Mouse (Mus musculus) right cerebral cortex, postnatal 25 days (tissue): Measurements from ENCODE around the gene Fam107a.
A peak's percentile ranks its signal among the peaks of the same experiment; 100 is the strongest.
"Not testable (repeated sequence)": the region's sequence is repeated elsewhere in the genome, so short reads cannot be mapped to it uniquely, and the experiment has no call there.

Experiments used
- DNase-seq: peaks from one replicate; pipeline ENCODE4 v3.0.0; 2022

Gene Fam107a

DNA sequence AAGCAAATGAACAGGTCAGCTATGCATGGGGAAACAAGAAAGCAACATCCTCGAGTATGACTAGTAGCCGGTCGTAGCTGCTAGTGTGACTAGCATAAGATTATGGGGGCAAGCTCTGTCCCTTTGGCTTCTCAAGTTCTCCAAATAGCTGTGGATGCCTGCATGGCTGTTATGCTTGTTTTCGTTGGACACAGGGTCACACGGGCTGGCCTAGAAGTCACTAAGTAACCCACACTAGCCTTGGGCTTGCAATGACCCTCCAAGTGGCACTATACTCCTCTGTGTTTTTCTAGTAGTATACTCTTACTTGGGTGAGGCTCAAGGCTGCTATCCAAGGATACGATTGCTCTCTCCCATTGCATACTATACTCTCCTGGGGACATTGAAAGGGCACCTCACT is 2.7 kb downstream of the Fam107a start:
- no peak for DNase-seq

DNA sequence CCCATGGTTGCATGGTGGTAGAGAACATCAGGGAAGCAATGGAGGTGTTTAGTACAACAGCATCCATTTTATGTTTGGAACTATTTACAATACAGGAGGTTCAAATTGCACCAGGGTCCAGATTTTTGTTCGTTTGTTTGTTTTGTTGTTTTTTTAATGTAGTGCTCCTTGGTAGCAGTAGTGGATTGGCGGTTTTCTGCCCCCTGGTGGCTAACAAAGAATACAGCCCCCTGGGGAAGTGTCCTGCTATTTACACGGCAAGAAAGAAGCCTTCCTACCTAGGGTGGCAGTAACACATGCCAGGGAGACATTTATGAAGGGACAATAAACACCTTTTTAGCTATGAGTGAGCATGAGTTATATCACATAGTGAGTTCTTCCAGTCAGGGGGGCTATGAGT is 3.3 kb downstream of the Fam107a start:
- no peak for DNase-seq

DNA sequence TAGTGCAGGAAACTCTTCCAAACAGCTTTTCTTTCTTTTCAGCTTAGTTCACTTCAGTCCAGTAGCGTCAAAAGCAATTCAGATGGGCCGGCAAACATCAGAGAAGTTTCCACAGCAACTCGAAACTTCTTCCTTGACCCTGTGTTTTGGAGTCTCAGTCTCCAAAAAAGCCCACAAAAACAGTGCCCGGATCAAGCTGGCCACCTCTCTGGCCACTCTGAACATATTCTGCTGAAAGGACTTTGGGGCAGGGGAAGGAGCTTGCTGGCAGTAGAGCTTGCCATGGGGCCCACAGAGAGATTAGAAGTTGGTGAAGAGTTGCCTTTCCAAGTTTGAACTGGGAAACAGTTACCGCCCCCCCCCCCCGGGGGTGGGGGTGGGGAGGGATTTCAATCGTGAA is 3.9 kb downstream of the Fam107a start:
- DNase-seq, result no peak

DNA sequence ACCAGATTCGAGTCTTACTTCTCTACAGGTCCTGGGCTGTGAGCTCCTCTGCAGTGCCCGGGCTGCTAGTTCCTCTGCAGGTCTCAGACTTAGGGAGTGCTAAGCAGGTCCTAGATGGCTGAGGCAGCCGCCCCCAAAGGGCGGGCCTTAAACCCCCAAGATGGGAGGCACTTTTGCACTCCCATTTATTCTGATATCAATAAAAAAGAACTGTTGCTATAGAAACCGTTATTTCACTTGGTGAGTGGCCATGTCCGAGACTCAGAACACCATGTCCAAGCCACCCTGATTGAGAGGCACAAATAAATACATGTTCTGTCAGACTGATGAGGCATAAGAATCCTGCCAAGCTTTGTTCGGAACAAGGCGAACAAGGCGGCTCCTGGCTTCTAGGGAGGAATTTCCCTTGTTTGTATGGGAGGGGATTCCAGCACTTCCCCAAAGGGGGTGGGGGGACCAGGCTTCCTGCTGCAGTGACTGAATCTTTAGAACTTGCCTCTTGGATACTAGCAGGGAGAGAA is 8.1 kb downstream of the Fam107a start:
- DNase-seq, result peak; percentile 17

DNA sequence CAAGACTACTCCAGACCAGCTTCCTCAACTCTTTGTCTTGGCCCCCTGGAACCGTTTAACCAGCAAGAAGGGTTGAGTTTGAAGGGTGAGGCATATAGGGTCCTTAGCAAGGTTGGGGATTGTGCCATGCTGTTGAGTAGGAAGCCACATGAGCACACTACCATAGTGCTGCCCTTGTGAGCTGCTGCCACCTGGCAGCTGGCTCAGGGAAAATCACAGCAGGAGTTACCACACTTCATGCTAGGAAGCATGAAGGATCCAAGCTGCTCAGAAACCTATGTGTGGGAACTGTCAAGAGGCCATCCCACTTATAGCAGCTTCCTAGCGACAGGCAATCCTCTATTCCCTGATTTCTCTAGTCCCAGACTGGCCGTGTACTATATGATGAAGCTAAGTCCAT is 9.2 kb downstream of the Fam107a start:
- no peak for DNase-seq

DNA sequence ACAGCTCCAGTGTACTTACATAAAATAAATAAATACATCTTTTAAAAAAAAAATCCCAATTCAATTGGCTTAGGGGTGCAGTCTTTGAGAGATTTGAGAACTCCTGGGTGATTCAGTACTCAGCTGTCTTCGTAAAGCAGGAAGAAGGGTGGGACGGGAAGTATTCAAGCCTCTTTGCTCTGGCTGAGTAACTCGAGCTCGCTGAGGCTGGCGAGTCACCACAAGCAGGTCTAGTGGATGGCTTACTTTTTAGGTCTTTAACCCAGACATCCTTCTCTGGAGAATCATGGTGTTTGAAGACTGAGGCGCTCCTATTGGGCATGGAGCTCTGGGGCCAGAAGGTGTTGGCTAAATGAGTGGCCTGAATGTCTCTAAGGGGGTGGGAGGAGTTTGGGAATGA is 10.9 kb downstream of the Fam107a start:
- no peak for DNase-seq

DNA sequence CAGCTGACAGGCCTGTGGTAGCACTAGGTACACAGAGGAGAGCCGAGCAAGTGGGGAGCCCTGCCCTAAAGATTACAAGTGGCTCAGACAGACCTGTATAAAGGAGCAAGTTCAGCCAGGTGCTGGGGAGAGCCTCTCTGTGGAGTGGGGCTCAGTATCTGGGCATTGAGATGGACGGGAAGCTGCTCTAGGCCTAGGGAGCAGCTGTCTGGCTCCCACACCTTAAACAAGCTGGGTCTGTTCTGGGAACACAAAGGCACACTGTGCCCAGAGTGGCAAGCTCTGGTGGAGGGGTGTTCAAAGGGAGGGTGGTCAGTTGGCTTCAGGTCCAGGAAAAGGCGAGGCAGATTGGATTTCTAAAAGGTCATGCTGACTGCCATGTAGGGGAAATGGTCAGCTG is 12.8 kb downstream of the Fam107a start:
- DNase-seq, result no peak

DNA sequence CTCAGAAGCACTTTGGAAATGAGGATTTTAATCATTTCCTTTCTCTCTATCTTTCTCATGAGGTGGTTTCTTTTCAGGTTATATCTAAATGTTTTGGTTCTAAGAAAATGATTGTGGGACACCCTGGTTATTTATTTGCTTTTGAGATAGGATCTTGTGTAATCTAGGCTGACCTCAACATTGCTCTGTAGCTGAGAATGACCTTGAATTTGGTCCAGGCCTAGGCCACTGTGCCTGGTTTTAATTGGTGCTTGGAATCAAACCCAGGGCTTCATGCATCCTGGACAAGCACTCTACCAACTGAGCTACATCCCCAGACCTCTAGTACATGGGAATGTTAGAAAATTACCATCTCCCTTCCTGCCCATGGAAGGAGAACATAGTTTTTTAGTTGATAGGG is 13.7 kb downstream of the Fam107a start:
- no peak for DNase-seq

DNA sequence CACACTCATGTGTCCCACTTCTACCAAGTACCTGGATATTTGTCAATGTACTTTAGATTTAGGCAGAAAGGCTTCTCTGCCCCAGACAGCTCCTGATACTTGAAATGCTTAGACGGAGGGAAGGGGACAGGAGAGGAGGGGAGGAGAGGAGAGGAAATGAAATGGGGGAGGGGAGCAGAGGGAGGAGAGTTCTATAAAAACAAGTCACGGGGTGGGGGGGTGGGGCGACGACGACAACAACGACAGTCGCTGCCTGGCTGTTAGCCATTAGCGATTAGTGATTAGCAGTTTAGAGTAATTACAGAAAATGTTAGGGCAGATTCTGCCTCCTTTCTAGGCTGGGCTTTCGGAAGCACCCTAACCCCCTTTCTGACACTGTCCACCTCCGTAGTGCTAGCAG is 15.1 kb downstream of the Fam107a start:
- DNase-seq, result no peak

DNA sequence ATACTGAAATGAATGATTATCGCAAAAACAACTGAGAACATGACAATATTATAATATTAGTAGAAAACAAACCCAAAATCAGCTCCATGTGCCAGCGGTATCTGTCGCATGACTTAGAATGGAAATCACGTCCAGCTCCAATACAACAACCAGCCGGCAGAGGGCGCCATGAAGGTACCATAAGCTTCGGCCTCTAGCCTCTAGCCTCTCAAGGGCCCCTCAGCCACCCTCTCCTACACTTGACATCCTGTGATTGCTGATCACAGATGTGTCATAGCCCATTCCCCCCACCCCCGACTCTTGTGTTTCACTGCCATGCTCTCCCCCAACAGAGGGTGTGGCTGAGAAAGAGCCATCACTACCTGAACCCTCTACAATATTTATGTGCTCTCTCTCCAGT is 17.5 kb downstream of the Fam107a start:
- DNase-seq, result no peak

DNA sequence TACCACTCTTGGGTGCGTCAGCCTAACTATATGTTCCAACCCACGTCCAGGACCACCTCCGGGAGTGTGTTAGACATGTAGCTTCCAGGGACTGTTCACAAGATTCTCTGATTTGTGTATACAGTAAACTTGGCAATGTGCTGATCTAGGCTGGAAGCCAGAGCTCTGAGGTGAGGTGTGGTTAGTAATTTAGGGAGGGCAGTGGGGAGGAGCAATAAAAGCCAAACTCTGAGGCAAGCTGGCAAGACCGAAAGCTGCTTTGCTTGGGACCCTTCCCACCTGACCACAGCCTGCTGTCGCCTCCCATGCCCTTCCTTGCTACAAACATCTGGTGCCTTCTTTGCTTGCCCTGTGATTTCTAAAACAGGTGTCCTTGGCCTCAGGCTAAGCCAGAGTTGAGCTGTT is 19.9 kb downstream of the Fam107a start:
- DNase-seq, result peak; percentile 24

DNA sequence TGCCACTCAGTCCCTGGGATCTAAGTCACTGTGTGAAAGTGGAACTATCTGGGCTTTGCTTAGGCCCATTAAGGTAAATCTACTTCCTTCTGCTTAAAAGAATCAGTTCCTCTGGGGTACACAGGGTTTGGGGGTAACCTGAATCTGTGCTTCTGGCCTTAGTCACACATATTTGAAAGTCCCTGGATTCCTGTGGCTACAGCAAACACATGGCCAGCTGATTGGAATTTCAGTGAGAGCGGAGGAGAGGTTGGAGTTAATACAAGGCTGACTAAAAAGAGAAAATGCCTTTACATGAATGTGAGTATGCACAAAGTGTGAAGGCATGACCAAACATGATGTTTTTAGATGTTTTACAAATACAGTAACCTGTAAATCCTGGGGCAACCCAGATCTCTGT is 23.6 kb downstream of the Fam107a start:
- DNase-seq, result no peak

DNA sequence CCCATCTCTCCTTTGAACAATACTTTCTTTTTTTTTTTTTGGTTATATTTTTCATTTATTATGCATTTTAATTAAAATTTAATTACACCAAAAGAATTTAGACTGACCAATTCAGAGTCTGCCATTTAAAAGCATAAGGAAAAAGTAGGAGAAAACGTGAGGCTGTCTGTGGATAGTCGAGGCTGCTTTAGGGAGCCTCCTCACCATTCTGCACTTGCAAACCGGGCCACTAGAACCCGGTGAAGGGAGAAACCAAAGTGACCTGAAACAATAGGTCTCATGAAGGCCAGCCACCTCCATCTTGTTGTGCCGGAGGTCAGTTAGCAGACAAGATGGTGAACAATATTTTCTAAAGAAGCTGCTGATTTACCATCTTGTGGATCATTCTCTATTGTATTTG is 31.2 kb downstream of the Fam107a start:
- not testable (repeated sequence) for DNase-seq

DNA sequence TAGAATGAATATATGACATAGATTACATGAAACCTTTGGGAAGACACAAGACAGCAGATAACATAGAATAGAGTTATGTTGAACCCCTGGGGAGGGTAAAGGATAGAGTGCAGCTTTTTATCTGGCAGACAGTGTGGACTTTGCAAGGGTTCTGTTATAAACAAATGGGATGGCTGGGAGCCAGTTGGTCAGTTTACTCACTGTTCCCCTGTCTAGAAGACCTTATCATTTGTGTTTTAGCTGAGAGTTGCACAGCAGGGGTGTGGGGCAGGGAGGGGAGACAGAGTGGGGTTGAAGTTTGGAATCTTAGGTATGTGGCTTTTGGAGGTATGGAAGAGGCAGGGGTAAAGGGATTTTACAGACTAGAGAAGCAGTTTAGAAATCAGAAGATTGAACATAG is 34.0 kb downstream of the Fam107a start:
- DNase-seq, result no peak

DNA sequence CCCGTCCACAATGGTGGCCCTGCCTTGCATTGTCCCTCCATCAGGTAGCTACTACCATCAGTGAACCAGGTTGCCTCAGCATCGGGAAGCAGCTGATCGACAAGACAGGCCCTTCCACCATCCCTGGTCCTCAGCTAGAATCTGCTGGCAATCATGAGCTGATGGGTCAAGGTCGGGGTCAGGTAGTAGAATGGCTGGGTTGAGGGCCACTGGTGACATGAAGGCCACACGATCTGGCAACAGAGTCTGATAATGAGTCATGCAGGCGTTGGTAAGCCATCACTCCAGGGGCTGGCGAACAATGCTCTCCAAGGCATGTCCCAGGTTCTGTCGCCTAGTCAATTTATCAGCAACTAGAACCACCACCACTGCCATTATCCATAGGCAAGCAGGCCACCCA is 46.5 kb downstream of the Fam107a start:
- DNase-seq, result not testable (repeated sequence)

DNA sequence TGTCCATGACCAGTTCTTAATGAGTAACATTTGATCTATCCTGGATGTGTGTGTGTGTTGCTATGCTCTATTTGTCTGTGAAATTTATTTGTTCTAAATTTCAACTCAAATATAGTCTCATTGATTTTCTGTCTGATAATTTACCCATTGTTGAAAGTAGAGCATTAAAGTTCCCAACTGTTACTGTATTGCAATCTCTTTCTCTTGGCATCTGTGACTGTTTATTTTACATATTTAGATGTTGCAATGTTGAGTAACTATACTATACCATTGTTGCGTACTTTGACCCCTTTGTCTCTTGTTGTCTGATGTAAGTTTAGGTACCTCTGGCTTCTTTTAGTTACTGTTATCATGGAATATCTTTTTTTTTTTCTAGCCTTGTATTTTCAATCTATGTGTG is 53.4 kb downstream of the Fam107a start:
- DNase-seq, result no peak

DNA sequence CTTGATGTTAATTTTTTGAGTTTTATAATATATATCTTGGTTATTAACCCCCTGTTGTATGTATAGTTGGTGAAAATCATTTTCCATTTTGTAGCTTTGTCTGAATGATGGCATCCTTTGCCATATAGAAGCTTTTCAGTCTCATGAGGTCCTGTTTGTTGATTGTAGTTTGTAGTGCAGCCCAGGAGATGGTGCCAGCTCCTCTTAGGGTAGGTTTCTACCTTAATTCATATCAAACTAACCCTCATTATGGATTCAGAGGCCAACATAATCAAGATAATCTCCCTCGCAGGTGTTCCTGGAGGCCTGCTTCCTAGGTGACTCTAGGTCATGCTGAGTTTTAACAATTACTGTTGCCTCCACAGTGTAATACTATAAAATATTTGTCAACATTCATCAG is 55.6 kb downstream of the Fam107a start:
- DNase-seq, result no peak

DNA sequence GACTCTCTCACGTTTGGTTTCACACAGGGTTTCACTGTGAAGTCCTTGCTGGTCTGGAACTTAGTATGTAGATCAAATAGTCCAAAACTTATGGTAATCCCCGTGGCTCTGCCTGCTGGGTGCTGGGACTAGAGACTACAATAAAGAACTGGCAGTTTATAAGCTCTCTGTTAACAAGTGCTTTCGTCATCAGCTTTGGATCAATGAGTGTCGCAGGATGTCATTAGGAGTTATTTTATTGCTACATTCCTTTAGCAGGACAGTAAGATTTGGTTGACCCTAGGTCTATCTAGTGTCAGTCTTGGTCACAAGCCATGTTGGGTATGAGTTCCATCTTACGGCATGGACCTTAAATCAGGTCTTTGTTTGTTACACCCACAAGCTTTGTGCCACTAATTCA is 57.6 kb downstream of the Fam107a start:
- DNase-seq, result no peak

DNA sequence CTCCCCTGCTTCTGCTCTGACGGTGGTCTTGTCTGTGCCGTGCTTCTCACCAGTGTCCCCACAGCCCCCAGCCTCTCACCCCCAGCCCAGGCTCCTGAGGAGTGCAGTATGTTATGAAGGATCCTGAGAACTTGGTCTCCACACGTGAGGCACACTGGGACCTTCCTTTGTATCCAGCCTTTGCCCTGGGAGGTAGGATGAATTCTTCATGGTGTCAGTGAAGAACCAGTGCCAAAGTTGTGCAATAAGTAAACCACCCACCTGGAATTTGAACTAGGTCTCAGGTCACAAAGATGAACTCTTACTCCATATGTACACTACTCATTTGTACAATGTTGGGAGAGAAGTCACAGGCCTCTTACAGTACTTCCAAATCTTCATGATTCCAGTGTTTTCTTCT is 58.7 kb downstream of the Fam107a start, which contains the start of gene Acox2:
Acox2 (minus strand) TSS at position 188 of the 400 bp plus-strand sequence.
- no peak for DNase-seq

DNA sequence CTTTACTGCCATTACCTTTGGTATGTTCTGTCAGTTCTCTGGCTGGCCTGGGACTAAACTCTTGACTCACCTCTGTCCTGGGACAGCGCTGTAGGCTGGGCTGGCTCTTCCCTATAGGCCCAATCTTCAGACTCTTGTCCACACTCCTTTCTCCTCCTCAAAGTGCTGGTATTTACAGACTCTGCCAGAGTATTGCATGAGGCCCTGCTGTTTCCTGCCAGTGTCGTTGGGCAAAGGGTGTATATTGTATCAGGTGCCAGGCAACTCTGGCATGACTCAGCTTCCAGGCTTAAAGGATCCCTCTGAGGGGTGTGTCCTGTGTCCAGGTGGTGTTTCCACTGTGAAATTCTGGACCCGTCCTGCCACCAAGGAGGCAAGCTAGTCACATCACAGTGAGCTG is 59.1 kb downstream of the Fam107a start:
- no peak for DNase-seq

DNA sequence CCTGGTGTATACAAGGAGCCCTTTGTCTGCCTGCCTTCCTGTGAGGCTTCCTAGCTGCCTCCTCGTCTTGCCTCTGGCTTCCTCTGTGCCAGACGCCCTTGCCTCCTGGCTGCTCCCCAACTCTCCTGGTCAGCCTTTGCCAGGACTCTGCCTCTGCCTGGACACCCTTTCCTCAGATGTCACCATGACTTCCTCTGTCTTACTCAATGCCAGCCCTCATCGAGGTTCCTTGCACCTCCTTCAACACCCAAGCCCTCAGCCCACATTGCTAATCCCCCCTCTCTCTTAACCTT is 59.5 kb downstream of the Fam107a start:
- no peak for DNase-seq

DNA sequence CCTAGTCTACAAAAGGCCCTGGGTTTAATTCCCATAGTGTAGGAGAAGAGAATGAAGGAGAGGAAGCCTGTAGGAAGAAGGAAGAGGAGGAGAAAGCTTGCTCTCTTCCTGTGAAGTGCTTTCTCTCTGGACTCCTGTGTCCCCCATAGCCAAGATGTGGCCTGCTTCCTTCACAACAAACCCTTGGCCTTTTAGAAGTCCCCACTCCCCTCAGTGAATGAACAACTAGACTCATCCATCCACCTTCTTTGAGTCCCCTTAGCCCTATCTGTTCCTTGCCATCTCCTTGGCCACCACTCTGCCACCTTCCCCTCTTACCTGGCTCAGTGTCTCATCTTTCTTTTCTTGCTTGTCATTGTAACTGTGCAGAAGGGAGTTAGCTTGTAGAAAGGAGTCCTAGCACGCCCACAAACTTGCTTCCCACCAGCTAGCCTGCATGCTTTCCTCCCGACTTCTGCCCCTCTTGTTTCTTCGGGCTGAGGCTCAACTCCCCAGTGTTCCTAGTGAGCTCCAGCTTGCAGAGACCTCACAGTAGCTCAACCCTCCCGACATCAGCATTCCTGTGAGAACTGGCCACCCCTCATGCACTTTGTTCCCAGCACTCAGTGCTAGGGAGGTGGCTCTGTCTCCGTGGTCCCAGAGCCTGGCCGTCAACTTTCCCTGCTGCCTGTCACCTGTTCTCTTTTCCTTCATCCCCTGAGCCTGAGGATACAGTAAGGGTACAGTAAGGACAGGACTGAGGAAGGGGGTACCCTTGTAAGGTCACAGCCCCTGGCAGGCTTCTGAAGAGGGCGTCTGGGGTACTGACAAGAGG is 60.1 kb downstream of the Fam107a start:
- no peak for DNase-seq

DNA sequence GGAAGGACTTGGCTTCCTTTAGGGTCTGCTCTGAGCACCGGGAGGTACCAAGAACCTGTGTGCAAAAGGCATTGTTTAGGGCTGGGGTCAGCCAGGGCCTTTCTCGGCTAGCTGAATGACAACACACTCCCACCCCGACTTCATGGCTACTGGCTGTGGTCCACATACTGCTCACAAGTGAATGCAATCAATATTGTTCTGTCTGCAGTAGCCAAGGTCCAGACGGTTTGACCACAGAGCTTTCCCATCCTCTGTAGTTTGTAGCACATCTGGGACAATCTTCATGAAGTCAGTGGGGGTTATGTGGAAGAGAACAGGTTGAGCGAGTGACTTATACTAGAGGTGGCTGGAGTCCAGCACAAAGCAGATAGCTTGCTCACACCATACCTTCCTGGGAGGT is 60.9 kb downstream of the Fam107a start:
- DNase-seq, result no peak

DNA sequence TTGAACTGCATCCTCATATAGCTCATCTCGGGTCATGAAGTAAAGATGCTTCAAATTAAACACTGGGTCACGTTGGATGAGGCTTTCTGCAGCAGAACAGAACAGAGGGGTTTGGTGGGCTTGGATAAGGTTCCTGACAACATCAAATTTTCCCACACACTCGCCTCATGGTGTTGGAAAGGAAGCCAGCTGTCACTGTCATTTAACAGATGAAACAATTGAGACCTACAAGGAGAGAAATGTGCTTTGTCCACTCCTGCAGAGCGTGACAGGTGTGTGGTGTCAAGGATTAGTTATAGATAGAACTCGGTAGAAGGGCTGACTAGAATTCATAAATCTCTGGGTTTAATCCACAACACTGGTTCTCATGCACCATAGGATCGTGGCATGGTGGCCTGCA is 61.8 kb downstream of the Fam107a start:
- DNase-seq, result no peak

DNA sequence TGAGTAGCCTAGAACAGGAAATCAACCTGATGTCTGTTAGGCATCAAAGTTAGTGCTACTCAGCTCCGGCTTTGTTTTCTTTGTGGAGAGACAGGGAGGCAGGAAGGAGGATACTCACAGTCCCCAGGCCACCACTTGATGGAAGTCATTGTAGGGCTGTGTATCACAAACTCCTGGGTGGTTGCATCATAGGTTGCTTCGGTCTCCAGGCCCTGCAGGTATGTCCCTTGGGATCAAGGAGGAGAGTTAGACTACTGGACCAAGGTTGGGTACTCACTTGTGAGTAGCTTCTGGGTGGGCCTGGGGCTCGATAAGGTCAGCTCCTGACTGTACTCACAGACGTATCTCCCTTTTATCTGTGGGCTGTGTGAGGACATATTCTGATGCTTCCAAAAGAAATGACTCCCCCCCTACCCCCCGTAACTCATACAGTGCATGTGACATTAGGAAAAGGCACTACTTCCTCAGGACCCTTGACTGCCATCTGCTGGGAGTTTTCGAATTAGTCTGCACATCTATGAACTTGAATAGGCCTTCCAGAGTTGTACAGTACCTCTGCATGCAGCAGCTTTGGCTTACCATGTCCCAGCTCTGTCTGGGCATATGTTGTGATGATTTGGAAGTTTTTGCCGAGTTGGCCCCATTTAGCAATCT is 62.6 kb downstream of the Fam107a start:
- DNase-seq, result peak; percentile 51
